Mouse (Mus musculus) olfactory bulb, adult 2 months (tissue): Measurements from ENCODE around the gene Slc1a4.

ENCODE experiments used
- CTCF ChIP-seq: fragments of 200-500 bp; IDR thresholded peaks from 2 replicates; pipeline ENCODE4 v1.5.1; 2012; ENCODE audit warnings: low read depth, mild to moderate bottlenecking, low read length, moderate library complexity; ENCODE audit not compliant: insufficient read depth
- POLR2A ChIP-seq: fragments of 200-500 bp; IDR thresholded peaks from 2 replicates; pipeline ENCODE4 v1.6.1; 2012; ENCODE audit warnings: mild to moderate bottlenecking, low read depth, low read length, moderate library complexity; ENCODE audit not compliant: insufficient read depth

GRCm38 (mm10) chr11:20370486-20370885 is 38.0 kb upstream of the Slc1a4 start:
- TF ChIP-seq POLR2A (no peak), CTCF (no peak)
